Mouse (Mus musculus): ENCODE measurements around the gene Pkd2l1.

GRCm38 (mm10) chr19:44197053-44197852 is 5.0 kb upstream of the Pkd2l1 start:
- TF ChIP-seq CTCF (IDR thresholded peaks at IDR 0.05; ENCODE audit: control insufficient read depth, insufficient read depth, low read length) (no peak), POLR2A (IDR thresholded peaks at IDR 0.05; ENCODE audit: borderline replicate concordance, control insufficient read depth, low read depth, low read length) (no peak)

All from bone marrow, adult 2 months (tissue).